Mouse (Mus musculus) testis, adult 2 months (tissue): ENCODE data around the gene Arhgef3.

Experiments used
- CTCF ChIP-seq: fragments of 200-500 bp; IDR thresholded peaks from 2 replicates; pipeline ENCODE4 v1.5.1; 2012; ENCODE audit warnings: low read depth, mild to moderate bottlenecking, inconsistent platforms, low read length, moderate library complexity; ENCODE audit not compliant: control insufficient read depth, insufficient read depth, insufficient replicate concordance
- POLR2A ChIP-seq: fragments of 200-500 bp; IDR thresholded peaks from 2 replicates; pipeline ENCODE4 v1.6.1; 2012; ENCODE audit warnings: low read depth, mild to moderate bottlenecking, inconsistent platforms, low read length, moderate library complexity; ENCODE audit not compliant: control insufficient read depth

GRCm38 (mm10) chr14:27347224-27347623 is 232.5 kb downstream of the Arhgef3 start:
- TF ChIP-seq CTCF: no peak
- TF ChIP-seq POLR2A: no peak
